Mouse (Mus musculus): ENCODE measurements at regions not wholly inside any gene's neighbourhood (a gene's known extent, or its start where the extent isn't known, plus 50 kb on each side); places are given as distances from the start of the nearest gene placed in this dataset.

DNA sequence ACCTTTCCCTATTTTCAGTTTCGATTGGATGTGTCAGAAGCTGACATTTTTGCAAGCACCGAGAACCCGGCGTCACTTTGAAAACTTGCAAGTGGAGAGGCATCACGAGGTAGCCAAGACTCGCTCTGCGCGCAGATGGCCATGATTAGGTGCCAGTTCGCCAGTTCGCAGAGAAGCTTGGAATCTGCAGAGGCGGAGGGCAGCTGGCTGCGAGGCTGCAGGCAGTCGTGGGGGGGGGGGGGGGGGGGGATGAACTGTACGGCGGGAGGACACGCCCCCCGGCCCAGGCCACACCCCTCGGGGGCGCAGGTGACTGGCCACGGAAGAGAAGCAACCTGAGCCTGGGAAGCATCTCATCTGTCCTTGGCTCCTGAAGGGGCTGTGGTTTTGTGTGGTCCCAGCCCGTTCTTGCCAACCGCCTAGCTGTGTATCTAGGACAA is 74.6 kb upstream of the Vrk1 start:
- no peak overlapping the region for H3K4me3 ChIP-seq
- no peak for ATAC-seq (ENCODE audit: low FRiP score, low read depth)

DNA sequence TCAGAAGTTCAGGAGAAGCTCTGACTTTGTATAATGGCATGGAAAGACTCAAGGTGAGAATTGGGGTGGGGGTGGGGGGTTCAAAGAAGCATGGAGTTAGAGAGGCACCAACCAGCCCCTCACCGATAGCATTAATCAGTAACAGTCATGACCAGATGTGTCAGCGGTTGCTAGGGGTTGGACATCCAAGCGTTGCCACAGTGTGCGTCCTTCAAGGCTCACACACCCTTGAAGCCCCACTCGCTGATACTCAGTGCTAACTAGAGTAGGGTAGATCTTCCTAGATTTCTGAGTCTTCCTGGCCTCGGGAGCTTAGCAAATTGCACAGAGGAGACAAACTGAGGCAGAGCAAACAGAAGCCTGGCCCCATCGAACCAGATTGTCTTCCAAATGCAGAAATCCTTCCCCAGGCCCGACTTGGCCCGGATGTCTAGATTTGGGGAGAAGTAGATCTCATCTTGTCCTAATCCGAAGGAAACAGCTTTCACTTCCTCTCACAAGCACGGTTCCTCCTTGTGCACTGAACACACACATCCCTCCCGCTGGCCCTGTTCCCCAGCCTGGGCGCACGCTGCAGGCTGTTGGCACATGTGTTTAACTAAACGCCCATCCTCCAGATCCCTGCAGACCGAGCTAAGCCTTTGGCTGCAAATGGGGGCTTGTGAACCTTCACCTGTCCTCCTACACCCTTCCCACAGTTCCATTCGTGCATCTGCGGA is 73.1 kb upstream of the Vrk1 start:
- no peak for ATAC-seq (ENCODE audit: low FRiP score, low read depth)
- Histone ChIP-seq H3K9me3 (no peaks in the 10 kb centered on the region), H3K4me1 (peaks cover 3% of the 10 kb centered on the region), H3K27ac (no peak overlapping the region), H3K9ac (no peak overlapping the region), H3K27me3 (replicated peaks) (peaks cover 7% of the 10 kb centered on the region; the same call in 1 of the 2 replicates), H3K36me3 (no peaks in the 10 kb centered on the region), H3K4me2 (replicated peaks) (no peak overlapping the region), H3K4me3 (no peak overlapping the region)
- 89% methylated on average over 18 of the region's 18 CpGs for WGBS

More for the DNA sequence above, 74.6 kb upstream of the Vrk1 start:
- Histone ChIP-seq H3K9ac (no peak overlapping the region), H3K36me3 (no peaks in the 10 kb centered on the region), H3K9me3 (no peaks in the 10 kb centered on the region), H3K27ac (no peak overlapping the region), H3K4me2 (replicated peaks) (peak overlapping the region; percentile 53), H3K4me1 (peaks cover 3% of the 10 kb centered on the region), H3K27me3 (replicated peaks) (peaks cover 7% of the 10 kb centered on the region; the same call in 1 of the 2 replicates)
- WGBS = 11% methylated on average over 21 of the region's 22 CpGs

DNA sequence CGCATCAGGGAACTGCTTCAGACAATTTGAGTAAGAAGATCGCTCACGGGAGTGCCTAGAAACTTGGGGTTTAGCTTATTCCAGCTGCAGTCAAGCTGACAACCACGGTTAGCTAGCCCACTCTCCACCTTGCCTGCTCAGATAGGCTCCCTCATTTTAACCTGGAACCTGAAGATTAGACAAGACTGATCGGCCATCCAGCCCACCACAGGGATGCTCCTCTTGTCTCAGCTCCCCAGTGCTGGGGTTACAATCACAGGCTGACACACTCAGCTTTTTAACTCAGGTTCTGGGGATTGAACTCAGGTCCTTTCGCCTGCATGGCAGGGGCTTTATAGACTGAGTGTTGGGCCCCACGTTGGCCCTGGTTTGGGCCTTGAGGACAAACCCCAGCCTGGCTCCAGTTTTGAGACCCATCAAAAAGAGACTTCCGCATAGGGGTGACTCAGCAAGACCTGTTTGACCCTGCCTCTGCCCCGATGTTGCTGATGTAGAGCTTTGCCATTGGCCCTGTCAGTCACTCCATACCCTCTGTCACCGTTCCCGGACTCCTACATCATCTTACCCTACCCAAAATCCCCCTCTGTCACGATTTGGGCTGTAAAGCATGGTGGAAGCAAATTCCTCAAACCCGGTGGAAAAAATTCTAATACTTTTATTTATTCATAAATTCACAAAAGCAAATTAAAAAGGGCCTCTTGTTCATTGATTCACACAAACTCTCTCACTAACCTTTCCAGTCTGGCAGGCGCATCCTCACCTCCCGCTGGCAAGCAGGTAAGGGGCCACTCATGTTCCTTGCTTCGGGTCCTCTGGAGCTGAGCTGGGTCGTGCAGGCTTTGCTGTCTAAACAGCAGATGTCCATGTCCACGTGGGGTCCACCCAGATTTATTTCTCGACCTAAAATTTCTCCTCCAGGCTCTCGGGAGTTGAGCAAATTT is 67.6 kb upstream of the Vrk1 start:
- H3K4me2 ChIP-seq (replicated peaks) = no peak overlapping the region
- H3K9ac ChIP-seq = no peak overlapping the region
- no peak overlapping the region for H3K4me3 ChIP-seq
- no peaks in the 10 kb centered on the region for H3K36me3 ChIP-seq
- ATAC-seq (ENCODE audit: low FRiP score, low read depth) = no peak
- H3K27me3 ChIP-seq (replicated peaks) = no peaks in the 10 kb centered on the region
- no peaks in the 10 kb centered on the region for H3K9me3 ChIP-seq
- no peak overlapping the region for H3K27ac ChIP-seq
- 79% methylated on average over 20 of the region's 20 CpGs for WGBS
- H3K4me1 ChIP-seq = no peaks in the 10 kb centered on the region

DNA sequence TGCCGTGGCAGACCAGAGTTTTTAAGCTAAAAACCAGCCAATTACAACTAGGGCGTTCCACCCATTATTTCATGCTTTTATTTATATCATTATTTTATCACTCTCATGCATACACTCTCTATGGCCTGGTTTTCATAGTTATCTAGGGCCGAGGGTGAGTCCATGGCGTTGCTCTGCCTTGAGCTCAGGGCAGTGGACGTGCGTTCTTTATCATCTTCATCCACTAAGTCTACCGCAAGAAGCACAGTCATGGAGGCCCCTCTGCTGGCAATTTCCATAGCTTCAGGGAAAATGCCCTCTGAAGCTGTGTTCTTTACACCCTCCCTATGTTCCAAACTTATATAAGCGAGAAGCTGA is 67.0 kb upstream of the Vrk1 start:
- Histone ChIP-seq H3K9ac (no peak overlapping the region), H3K9me3 (no peaks in the 10 kb centered on the region), H3K4me2 (replicated peaks) (no peak overlapping the region), H3K27me3 (replicated peaks) (no peaks in the 10 kb centered on the region), H3K36me3 (no peaks in the 10 kb centered on the region), H3K4me1 (no peaks in the 10 kb centered on the region), H3K4me3 (no peak overlapping the region), H3K27ac (no peak overlapping the region)
- WGBS = 85% methylated on average over 8 of the region's 8 CpGs
- ATAC-seq (ENCODE audit: low FRiP score, low read depth) = no peak

DNA sequence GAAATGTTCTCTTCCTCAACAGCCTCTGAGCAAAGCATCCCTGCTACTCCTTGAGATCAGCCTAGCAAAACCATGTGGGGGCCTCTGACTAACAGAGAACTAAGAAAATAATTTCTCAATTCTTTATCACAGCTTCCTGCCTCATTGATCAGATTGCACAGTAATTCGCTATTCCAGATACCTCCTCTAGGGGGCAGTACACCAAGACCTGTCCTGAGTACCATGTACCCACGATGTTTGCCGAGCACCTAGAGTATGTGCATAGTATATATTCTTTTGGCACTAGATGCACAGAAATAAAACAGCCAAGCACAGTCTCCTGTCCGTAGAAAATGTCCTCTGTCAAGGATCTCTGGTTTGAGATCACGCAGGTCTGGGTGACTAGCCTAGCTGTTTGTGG is 62.7 kb upstream of the Vrk1 start:
- ATAC-seq (ENCODE audit: low FRiP score, low read depth) = no peak
- no peaks in the 10 kb centered on the region for H3K4me1 ChIP-seq
- H3K27me3 ChIP-seq (replicated peaks) = no peaks in the 10 kb centered on the region
- 62% methylated on average over 5 of the region's 5 CpGs for WGBS
- no peaks in the 10 kb centered on the region for H3K9me3 ChIP-seq
- H3K36me3 ChIP-seq = no peaks in the 10 kb centered on the region
- H3K9ac ChIP-seq = no peak overlapping the region
- no peak overlapping the region for H3K27ac ChIP-seq
- no peak overlapping the region for H3K4me3 ChIP-seq
- H3K4me2 ChIP-seq (replicated peaks) = no peak overlapping the region

DNA sequence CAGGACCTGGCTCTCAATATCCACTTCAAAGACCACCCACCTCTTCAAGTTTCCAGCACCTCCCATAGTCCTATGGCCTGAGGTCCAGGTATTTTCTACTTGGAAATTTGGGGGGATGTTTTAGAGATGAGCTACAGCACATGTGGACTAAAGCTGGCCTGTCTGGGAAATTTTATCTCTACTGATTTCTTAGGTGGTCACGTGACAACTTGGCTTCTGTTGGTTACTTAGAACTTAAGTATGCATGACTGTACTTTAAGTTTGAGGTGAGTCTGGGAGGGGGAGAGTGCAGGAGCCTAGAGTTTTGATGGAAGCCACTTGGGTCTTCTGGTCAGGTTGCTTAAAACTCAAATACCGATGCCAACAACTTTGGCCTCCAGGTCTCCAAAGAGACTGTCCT is 61.7 kb upstream of the Vrk1 start:
- WGBS = 83% methylated on average over 2 of the region's 2 CpGs
- Histone ChIP-seq H3K36me3 (no peaks in the 10 kb centered on the region), H3K27me3 (replicated peaks) (no peaks in the 10 kb centered on the region), H3K4me2 (replicated peaks) (no peak overlapping the region), H3K27ac (no peak overlapping the region), H3K9ac (no peak overlapping the region), H3K4me3 (no peak overlapping the region), H3K9me3 (no peaks in the 10 kb centered on the region), H3K4me1 (no peaks in the 10 kb centered on the region)
- no peak for ATAC-seq (ENCODE audit: low FRiP score, low read depth)

DNA sequence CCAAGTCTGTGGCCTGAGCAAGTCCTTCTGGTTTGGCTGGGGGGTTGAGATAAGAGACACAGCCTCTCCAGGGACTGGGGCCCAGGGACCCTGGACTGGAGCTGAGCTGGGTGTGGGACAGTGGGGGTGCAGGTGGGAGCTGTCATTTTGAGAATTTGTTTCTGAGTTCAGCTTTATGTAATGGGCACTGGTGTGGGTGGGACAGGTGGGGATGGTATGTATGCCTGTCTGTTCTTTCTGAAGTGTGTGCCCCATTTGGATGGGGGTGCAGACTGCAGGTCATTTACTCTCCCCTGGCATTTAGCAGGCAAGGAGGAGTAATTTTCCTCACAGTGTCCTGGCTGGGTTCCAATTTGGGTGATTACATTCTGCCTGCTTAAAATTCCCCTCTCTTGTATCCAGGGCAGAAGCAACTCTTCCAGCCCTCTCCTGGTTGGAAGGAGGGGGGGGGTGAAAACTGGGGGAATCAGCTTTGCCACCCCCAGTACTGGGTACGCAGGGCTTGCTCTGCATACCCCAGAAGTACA is 54.2 kb upstream of the Vrk1 start:
- Histone ChIP-seq H3K4me3 (no peak overlapping the region), H3K9me3 (no peaks in the 10 kb centered on the region), H3K9ac (no peak overlapping the region), H3K27me3 (replicated peaks) (no peaks in the 10 kb centered on the region), H3K27ac (no peak overlapping the region), H3K36me3 (no peaks in the 10 kb centered on the region), H3K4me1 (peaks cover 13% of the 10 kb centered on the region), H3K4me2 (replicated peaks) (no peak overlapping the region)
- 65% methylated on average over 1 of the region's 1 CpGs for WGBS
- no peak for ATAC-seq (ENCODE audit: low FRiP score, low read depth)

DNA sequence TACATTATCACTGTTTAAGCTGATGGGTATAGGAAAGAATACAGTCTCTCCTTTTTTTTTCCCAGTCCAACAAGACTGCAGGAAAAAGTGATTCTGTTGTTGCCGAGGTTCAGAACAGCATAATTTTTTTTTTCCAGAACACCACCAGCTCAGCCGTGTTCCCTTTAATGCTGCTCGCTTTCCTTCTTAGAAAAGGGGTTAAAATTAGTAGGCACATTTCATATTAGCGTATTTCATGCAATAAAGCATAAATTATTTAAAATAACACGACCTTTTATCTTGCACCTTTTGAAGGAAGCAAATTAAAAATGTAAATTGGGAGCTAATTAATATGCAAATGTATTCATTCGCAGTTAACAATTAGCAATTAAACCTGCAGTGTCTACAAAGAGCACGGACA is 50.3 kb upstream of the Vrk1 start:
- H3K4me2 ChIP-seq (replicated peaks) = no peak overlapping the region
- no peak overlapping the region for H3K4me3 ChIP-seq
- H3K27me3 ChIP-seq (replicated peaks) = no peaks in the 10 kb centered on the region
- H3K27ac ChIP-seq = no peak overlapping the region
- ATAC-seq (ENCODE audit: low FRiP score, low read depth) = no peak
- H3K4me1 ChIP-seq = peaks cover 32% of the 10 kb centered on the region
- no peak overlapping the region for H3K9ac ChIP-seq
- H3K36me3 ChIP-seq = no peaks in the 10 kb centered on the region
- 58% methylated on average over 7 of the region's 7 CpGs for WGBS
- H3K9me3 ChIP-seq = no peaks in the 10 kb centered on the region
